Mouse (Mus musculus): Measurements from ENCODE around the gene Cipc. TPM values are rescaled to one million over a fixed set of nuclear protein-coding genes. Genes with fewer than 3 reads are reported as not detected.

Cipc gene
- polyA plus RNA-seq, 1 experiment from 2014 or later: 46.1 TPM

DNA sequence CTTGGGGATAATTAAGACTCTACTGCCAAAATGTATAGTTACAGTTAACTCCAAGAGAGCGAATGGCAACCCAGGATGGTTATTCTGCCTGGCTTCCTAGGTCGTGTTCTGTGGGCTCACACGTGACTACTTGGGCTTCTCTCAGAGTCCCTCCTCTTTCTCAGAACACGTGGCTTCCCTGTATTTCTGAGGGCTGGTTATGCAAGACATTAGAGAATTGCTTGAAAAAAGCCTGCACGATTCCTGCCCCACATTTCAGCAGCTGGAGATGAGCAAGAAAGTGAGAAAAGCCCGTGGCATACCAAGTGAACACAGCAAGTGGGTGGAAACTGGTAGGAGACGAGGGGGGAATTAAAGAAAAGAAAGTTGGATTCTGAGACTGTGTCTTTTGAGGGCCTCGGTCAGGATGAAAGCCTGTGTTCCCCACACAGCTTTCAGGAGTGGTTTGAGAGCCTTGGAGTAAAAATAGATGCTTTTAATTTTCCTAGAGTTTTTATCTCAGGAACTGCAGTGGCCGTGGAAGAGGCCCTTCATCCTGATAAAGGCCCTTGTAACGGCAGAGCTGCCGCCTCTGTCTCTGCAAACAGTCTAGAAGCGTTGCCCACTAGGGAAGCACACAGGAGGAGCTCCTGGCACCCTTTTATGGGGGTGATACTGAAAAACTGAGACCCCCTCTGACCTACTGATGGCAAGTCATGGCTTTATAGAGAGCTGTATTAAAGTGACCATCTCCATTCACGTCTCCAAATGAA, 21.8 kb downstream of the Cipc start:
- H3K4me3 ChIP-seq: no peak overlapping the region
- H3K9me3 ChIP-seq: no peaks in the 10 kb centered on the region
- no peak overlapping the region for H3K4me2 ChIP-seq
- no peaks in the 10 kb centered on the region for H3K27me3 ChIP-seq
- 62% methylated on average over 13 of the region's 13 CpGs for WGBS
- peaks cover 14% of the 10 kb centered on the region for H3K4me1 ChIP-seq (replicated peaks)
- H3K27ac ChIP-seq (replicated peaks): no peak overlapping the region
- no peak for ATAC-seq (ENCODE audit: low FRiP score, low read depth)
- H3K36me3 ChIP-seq: peaks cover 9% of the 10 kb centered on the region
- H3K9ac ChIP-seq: no peak overlapping the region

DNA sequence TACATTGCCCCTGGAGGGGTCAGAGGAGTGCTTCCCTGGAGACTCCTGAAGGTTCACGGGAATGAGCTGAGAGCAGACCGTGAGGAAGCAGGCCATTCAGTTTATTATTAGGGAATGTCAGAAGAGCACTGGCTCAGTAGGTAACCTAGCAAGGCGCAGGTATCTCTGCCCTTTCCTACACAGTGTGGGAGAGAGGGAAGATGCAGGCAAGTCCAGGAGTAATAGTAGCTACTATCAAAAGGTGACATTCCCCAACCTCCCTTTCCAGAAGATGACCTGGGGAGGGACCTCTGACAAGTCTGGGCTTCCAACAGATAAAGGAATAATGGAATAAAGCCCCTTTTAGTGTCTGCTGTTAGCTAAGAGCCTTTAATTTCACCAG, 22.4 kb downstream of the Cipc start:
- Histone ChIP-seq H3K4me1 (replicated peaks) (peaks cover 20% of the 10 kb centered on the region), H3K4me3 (no peak overlapping the region), H3K9me3 (no peaks in the 10 kb centered on the region), H3K27me3 (no peaks in the 10 kb centered on the region), H3K9ac (no peak overlapping the region), H3K27ac (replicated peaks) (no peak overlapping the region), H3K4me2 (no peak overlapping the region), H3K36me3 (peaks cover 7% of the 10 kb centered on the region)
- ATAC-seq (ENCODE audit: low FRiP score, low read depth): no peak
- WGBS: 60% methylated on average over 3 of the region's 3 CpGs

DNA sequence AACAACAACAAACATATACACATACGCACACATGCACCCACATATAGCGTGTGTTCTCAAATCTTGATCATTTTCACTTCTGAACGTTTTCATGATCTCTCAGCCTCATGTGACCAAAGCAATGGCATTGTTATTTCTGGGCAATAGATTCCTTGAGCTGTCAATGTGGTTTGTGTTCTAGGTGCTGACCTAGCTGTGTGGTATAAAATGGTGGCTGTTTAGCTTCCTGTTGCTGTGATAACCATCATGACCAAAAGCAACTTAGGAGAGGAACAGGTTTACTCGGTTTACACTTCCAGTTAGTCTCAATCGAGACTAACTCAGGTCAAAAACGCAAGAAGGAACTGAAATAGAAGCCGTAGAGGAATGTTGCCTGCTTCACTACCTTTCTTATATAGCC, 24.2 kb downstream of the Cipc start:
- no peak overlapping the region for H3K27ac ChIP-seq (replicated peaks)
- no peak overlapping the region for H3K4me3 ChIP-seq
- peaks cover 39% of the 10 kb centered on the region for H3K4me1 ChIP-seq (replicated peaks)
- no peaks in the 10 kb centered on the region for H3K36me3 ChIP-seq
- H3K4me2 ChIP-seq: no peak overlapping the region
- ATAC-seq (ENCODE audit: low FRiP score, low read depth): no peak
- H3K27me3 ChIP-seq: no peaks in the 10 kb centered on the region
- 94% methylated on average over 7 of the region's 7 CpGs for WGBS
- no peak overlapping the region for H3K9ac ChIP-seq
- H3K9me3 ChIP-seq: no peaks in the 10 kb centered on the region

DNA sequence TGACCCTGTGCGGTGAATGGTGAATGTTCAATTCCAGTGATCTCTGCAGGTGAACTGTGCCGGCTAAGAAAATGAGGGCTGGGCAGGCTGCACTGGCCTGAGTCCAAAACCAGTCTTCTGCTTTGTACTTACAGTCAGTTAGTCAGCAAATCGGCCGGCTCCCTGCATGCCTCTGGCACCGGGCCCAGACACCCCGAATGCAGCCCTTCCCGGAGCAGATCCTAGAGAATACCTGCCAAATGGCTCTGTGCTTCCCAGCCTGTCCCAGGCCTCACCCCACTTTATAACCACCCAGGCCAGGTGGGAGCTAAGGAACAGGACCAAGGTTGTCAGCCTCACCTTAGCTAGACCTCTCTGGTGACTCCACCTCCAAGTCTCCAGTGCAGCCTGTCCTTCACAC, 26.4 kb downstream of the Cipc start:
- peaks cover 51% of the 10 kb centered on the region for H3K4me1 ChIP-seq (replicated peaks)
- no peak overlapping the region for H3K9ac ChIP-seq
- no peaks in the 10 kb centered on the region for H3K36me3 ChIP-seq
- no peak overlapping the region for H3K4me3 ChIP-seq
- H3K27me3 ChIP-seq: no peaks in the 10 kb centered on the region
- no peak overlapping the region for H3K4me2 ChIP-seq
- peak overlapping the region; percentile 80 for H3K27ac ChIP-seq (replicated peaks)
- 0 out of 2 replicates have a peak, but pooled peaks have one; percentile 10 for ATAC-seq (ENCODE audit: low FRiP score, low read depth)
- WGBS: 28% methylated on average over 7 of the region's 7 CpGs
- H3K9me3 ChIP-seq: no peaks in the 10 kb centered on the region

DNA sequence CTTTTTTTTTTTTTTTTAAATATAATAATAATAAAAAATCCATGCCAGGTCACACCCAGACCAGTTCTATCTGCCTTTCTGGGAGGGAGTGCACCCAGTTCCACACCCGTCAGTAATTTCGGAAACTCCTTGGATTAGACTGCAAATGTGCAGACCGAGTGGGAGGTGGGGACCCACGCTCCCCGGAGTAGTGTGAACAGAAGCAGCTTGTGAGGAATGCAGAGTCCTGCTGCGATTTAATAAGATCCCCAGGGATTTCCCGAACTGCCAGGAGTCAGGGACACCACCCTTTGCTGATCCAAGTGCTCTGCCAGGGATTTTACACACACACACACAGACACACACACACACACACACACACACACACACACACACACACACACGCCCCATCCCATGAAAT, 26.9 kb downstream of the Cipc start:
- Histone ChIP-seq H3K36me3 (no peaks in the 10 kb centered on the region), H3K9me3 (no peaks in the 10 kb centered on the region), H3K9ac (no peak overlapping the region), H3K27me3 (no peaks in the 10 kb centered on the region), H3K4me3 (no peak overlapping the region), H3K4me2 (peak overlapping the region; percentile 57; the same call in 1 of the 2 replicates), H3K4me1 (replicated peaks) (peaks cover 55% of the 10 kb centered on the region), H3K27ac (replicated peaks) (peak overlapping the region; percentile 80)
- WGBS: 37% methylated on average over 8 of the region's 8 CpGs
- ATAC-seq (ENCODE audit: low FRiP score, low read depth): no peak

DNA sequence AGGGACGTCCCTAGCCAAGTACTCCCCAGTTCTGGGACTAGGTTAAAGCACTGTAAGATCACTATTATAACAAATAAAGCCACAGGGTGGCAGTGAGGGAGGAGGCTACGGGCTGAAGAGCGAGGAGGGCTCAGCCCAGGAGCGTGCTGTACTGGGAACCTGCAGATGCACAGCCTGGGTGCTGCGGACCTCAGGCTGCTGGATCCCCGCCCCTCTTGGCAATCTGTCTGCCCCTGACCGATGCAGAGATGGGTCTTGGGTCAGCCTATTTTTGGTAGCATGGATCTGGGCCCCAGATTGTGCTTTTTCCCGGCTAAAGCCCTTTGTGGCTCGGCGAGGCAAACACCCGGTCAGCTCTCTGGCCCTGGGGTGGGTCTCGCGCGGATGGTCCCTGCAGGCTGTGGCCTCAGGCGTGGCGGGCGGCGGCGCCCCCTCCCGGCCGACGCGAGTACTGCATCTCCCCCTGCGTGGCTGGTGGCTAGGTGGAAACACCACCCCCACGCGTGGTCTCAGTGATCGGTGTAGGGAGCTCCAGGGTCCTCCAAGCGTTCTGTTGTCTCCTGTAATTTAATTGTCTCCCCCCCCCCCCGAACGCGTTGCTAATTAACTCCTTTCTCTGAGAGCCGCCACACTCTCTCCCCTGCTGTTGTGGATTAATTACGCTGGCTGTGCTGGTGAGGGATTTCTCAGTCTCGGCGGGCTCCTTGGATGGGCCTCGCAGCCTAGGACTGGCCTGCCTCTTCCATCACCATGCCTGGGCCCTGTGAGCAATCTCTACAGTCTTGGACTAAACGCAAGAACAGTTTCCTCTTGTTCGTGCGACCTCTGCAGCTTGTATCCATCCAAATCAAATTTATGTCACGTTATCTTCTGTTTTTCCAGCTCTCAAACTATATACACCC, 27.8 kb downstream of the Cipc start:
- no peaks in the 10 kb centered on the region for H3K36me3 ChIP-seq
- H3K27me3 ChIP-seq: 0 out of 2 replicates have a peak, but pooled peaks cover 1% of the 10 kb centered on the region
- H3K27ac ChIP-seq (replicated peaks): peak overlapping the region; percentile 80
- 4% methylated on average over 40 of the region's 40 CpGs for WGBS
- ATAC-seq (ENCODE audit: low FRiP score, low read depth): peak; percentile 76
- peak overlapping the region; percentile 30 for H3K9ac ChIP-seq
- H3K9me3 ChIP-seq: no peaks in the 10 kb centered on the region
- H3K4me2 ChIP-seq: peak overlapping the region; percentile 57
- H3K4me3 ChIP-seq: peak overlapping the region; percentile 31
- peaks cover 50% of the 10 kb centered on the region for H3K4me1 ChIP-seq (replicated peaks)

DNA sequence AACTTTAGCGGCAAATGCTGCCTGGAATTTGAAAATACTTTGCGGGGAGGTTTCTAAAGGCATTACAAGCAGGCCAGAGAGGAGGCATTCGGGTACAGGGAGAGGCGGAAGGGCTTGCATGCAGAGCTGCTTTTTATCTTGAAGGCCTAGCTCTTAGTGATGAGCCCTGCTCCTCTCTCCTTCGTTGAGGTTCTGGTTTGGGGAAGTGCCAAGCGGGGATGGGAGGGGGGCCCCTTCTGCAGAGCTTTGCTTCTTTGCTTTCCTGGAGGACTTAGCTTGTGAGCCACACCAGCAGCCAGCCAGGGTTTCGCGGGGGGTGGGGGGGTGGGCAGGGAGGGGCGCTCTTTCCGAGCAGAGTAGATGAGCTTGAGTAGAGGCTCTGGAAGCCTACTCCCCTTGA, 28.9 kb downstream of the Cipc start:
- Histone ChIP-seq H3K27ac (replicated peaks) (peak overlapping the region; percentile 80; the same call in 1 of the 2 replicates), H3K4me1 (replicated peaks) (peaks cover 50% of the 10 kb centered on the region), H3K4me3 (no peak overlapping the region), H3K4me2 (no peak overlapping the region), H3K36me3 (no peaks in the 10 kb centered on the region), H3K9ac (no peak overlapping the region), H3K27me3 (0 out of 2 replicates have a peak, but pooled peaks cover 5% of the 10 kb centered on the region), H3K9me3 (no peaks in the 10 kb centered on the region)
- no peak for ATAC-seq (ENCODE audit: low FRiP score, low read depth)
- WGBS: 57% methylated on average over 10 of the region's 10 CpGs

DNA sequence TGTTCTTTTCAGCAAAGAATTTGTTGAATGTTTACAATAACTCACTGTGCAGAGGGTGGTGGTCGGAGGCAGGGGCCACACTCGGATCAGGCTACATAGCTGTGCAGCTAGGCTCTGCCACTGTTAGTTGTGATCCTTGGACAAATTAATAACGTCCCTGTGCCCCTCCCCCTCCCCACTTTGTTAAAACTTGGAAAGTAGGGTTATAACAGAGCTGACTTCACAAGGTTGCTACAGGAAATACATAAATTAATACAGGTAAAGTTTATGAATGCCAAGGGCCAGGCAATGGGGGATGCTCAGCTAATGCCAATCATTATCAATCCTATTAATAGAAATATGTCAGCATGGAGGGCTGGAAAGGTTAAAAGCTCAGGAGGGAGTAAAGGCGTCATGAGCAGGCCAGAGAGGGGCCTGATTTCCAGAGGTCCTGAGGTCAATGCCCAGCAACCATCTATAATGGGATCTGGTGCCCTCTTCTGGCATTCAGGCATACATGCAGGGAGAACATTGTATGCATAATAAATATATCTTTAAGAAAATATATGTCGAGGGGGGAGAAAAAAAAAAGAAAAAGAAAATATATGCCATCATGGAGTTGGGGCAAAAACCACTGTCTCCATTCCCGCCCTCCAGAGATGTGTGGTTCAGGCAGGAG, 29.8 kb downstream of the Cipc start:
- Histone ChIP-seq H3K9me3 (no peaks in the 10 kb centered on the region), H3K27ac (replicated peaks) (no peak overlapping the region), H3K4me3 (no peak overlapping the region), H3K9ac (no peak overlapping the region), H3K27me3 (0 out of 2 replicates have a peak, but pooled peaks cover 5% of the 10 kb centered on the region), H3K4me1 (replicated peaks) (peaks cover 50% of the 10 kb centered on the region), H3K4me2 (no peak overlapping the region), H3K36me3 (no peaks in the 10 kb centered on the region)
- ATAC-seq (ENCODE audit: low FRiP score, low read depth): no peak
- 67% methylated on average over 6 of the region's 6 CpGs for WGBS

DNA sequence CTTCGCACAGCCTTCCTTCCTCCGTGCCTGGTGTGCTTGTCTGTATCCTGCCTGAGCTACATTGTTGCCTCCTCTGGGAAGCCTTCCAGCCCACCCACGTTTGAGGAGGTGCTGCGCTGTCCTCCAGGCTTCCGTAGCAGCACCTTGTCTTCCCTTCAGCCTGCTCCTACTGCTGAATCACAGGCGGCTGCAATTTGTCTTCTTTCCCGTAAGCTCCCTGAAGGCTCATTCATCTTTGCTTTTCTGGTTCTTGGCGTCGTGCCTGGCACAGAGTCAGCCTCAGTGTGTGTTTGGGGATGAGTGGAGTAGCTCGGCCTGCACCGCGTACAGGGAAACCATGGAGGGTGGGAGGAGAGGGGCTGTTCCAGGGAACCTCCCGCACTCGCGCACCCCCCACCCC, 31.0 kb downstream of the Cipc start:
- Histone ChIP-seq H3K9ac (no peak overlapping the region), H3K9me3 (no peaks in the 10 kb centered on the region), H3K4me1 (replicated peaks) (peaks cover 48% of the 10 kb centered on the region), H3K27me3 (0 out of 2 replicates have a peak, but pooled peaks cover 5% of the 10 kb centered on the region), H3K36me3 (no peaks in the 10 kb centered on the region), H3K4me2 (peak overlapping the region; percentile 32), H3K4me3 (no peak overlapping the region), H3K27ac (replicated peaks) (0 out of 2 replicates have a peak overlapping the region, but pooled peaks have one; percentile 3)
- WGBS: 11% methylated on average over 15 of the region's 15 CpGs
- no peak for ATAC-seq (ENCODE audit: low FRiP score, low read depth)

DNA sequence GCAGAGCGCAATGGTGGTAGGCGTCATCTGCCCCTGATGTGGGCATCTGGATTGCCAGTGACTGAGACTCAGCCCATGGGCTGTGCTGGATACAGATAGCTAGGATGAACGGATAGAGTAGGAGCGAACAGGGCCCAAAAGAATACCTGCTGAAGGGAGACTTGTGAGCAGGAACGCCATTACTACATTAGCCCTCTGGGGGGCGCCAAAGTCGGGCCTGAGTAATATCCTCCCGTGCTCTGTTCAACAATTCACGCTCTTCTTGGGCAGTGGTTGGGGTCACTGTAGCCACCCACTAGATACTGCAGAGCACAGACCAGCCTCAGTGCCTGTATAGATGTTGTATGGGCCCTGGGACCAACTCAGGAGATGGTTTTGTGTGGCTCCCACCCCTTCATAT, 34.3 kb downstream of the Cipc start:
- no peak for ATAC-seq (ENCODE audit: low FRiP score, low read depth)
- Histone ChIP-seq H3K4me1 (replicated peaks) (peaks cover 31% of the 10 kb centered on the region), H3K4me3 (no peak overlapping the region), H3K4me2 (no peak overlapping the region), H3K27me3 (peaks cover 18% of the 10 kb centered on the region; the same call in 1 of the 2 replicates), H3K27ac (replicated peaks) (no peak overlapping the region), H3K9ac (no peak overlapping the region), H3K36me3 (no peaks in the 10 kb centered on the region), H3K9me3 (no peaks in the 10 kb centered on the region)
- 28% methylated on average over 9 of the region's 9 CpGs for WGBS

DNA sequence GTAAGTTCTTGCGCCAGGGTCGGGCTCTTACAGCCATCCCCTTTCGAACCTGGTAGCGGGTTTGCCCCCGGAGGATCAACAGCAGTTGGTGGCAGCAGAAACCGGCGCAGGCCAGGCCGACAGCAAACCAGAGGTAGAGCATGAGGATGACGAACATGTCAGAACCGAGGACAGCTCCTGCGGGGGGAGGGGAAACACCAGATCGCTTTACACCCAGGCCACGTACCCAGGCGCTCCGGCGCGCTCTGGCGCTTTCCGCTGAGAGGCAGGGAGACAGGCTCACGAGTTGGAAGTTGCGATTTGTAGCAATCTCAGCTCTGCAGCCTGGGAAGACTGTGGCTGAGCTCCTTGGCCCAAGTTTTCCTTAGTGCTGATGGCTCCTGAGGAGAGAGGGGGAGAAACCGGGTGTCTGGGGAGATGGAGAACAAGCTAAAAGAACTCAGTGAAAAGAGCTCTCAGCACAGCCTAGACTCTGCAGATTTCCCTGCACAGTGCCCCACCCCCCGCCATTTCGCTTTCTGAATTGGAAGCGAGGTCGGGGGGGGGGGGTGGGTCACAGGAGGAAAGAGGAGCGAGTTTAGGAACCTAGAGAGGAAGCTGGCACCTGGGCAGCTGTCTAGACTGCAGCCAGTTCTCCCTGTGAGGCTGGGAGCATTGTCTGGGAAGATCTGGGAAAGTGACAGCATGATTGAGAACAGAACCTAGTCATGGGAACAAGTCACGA, 36.8 kb downstream of the Cipc start:
- Histone ChIP-seq H3K9me3 (no peaks in the 10 kb centered on the region), H3K36me3 (no peaks in the 10 kb centered on the region), H3K4me3 (peak overlapping the region; percentile 13; the same call in 1 of the 2 replicates), H3K4me1 (replicated peaks) (peaks cover 16% of the 10 kb centered on the region), H3K27ac (replicated peaks) (no peak overlapping the region), H3K27me3 (peaks cover 26% of the 10 kb centered on the region), H3K4me2 (peak overlapping the region; percentile 46), H3K9ac (peak overlapping the region; percentile 6)
- WGBS: 3% methylated on average over 28 of the region's 28 CpGs
- ATAC-seq (ENCODE audit: low FRiP score, low read depth): peak; percentile 65; the same call in 1 of the 2 replicates
